Mouse (Mus musculus): Measurements from ENCODE around the gene Vmn1r17.
"Not testable (repeated sequence)": the region's sequence is repeated elsewhere in the genome, so short reads cannot be mapped to it uniquely, and the experiment has no call there.

The Vmn1r17 gene

GRCm38 (mm10) chr6:57363627-57364026 lies at the start of gene Vmn1r17:
TSS of gene Vmn1r17 (minus strand) at chr6:57363727.
- DNase-seq (ENCODE audit: low read depth, low spot score) = no peak

GRCm38 (mm10) chr6:57403480-57403879 lies 40.0 kb upstream of the Vmn1r17 start, which contains the start of gene Vmn1r19:
TSS of gene Vmn1r19 (plus strand) at chr6:57403780.
- DNase-seq (ENCODE audit: low read depth, low spot score) = not testable (repeated sequence)

GRCm38 (mm10) chr6:57395683-57396082 lies 32.2 kb upstream of the Vmn1r17 start, which contains the start of gene Vmn1r18:
TSS of gene Vmn1r18 (minus strand) at chr6:57395783.
- no peak for DNase-seq (ENCODE audit: low read depth, low spot score)

GRCm38 (mm10) chr6:57367496-57367895 lies 4.0 kb upstream of the Vmn1r17 start:
- no peak for DNase-seq (ENCODE audit: low read depth, low spot score)

GRCm38 (mm10) chr6:57365866-57366265 lies 2.3 kb upstream of the Vmn1r17 start:
- not testable (repeated sequence) for DNase-seq (ENCODE audit: low read depth, low spot score)

- DNase-seq (ENCODE audit: low read depth, low spot score) = no peak
These were observed 6.7 kb downstream of the Vmn1r17 start for GRCm38 (mm10) chr6:57356864-57357263.

- no peak for DNase-seq (ENCODE audit: low read depth, low spot score)
These were observed 34.1 kb downstream of the Vmn1r17 start, which contains the start of gene Vmn1r16 for GRCm38 (mm10) chr6:57329394-57329793. TSS of gene Vmn1r16 (minus strand) at chr6:57329494.

- DNase-seq (ENCODE audit: low read depth, low spot score) = no peak
These were observed 37.4 kb downstream of the Vmn1r17 start for GRCm38 (mm10) chr6:57326176-57326575.
